Mouse (Mus musculus) left cerebral cortex, adult 2 months (tissue): ENCODE measurements around the gene Junb. TPM values are rescaled to one million over a fixed set of nuclear protein-coding genes. Genes with fewer than 3 reads are reported as not detected.

Source experiments
- DNase-seq, 2 experiments: peaks; one replicate each; pipeline ENCODE4 v3.0.0; 2021 to 2022; ENCODE audit warnings: low spot score in 2 of 2, mixed read lengths in 1 of 2; ENCODE audit errors: extremely low spot score in 1 of 2
- H3K27ac ChIP-seq: fragments of 200-600 bp; 2 replicates; pipeline ENCODE4 v1.8.1; 2022
- H3K4me3 ChIP-seq: fragments of 200-600 bp; 2 replicates; pipeline ENCODE4 v1.8.1; 2022
- CTCF ChIP-seq: fragments of 200-600 bp; IDR thresholded peaks from 2 replicates; pipeline ENCODE4 v1.8.1; 2022; ENCODE audit warnings: antibody characterized with exemption, mild to moderate bottlenecking, moderate library complexity
- intact Hi-C: fragments of 180-260 bp; cut with DNase I; formaldehyde crosslinking; loops from one replicate; pipeline ENCODE4 v1.15.1; 2025
- microRNA-seq, 2 experiments: library from miRNA; unstranded; fragments of <30 nt; microRNA quantifications; one replicate each; pipeline ENCODE4 v1.2.0; 2021
- total RNA-seq, 2 experiments: library from RNA; stranded (reverse); gene quantifications; 2 replicates each; pipeline ENCODE4 v1.2.3; 2021

Gene Junb
- total RNA-seq, 2 experiments from 2014 or later: 99.5 to 145 TPM

DNA sequence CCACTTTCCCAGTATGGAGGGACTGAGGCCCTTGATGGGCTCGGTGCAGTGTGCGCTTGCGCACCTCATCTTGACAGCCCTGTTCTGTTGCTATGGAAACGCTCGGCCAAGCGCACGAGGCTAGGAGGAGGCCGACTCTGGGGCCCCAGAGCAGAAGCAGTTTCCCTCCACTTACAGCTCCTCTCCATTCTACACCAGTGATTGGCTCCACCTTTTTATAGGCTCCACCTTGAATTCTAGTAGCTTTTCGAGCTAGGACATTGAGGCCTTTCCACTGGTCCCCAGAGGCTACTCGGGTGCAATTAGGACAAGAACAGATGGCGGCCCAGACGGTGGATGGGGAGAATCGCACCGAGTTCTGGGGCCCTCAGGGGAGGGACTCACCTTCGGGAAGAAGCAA is 43.7 kb downstream of the Junb start:
- intact Hi-C loops: no loop called here
- DNase-seq: peak; percentile 42 to 46
- peak overlapping the region; percentile 89 for H3K4me3 ChIP-seq

DNA sequence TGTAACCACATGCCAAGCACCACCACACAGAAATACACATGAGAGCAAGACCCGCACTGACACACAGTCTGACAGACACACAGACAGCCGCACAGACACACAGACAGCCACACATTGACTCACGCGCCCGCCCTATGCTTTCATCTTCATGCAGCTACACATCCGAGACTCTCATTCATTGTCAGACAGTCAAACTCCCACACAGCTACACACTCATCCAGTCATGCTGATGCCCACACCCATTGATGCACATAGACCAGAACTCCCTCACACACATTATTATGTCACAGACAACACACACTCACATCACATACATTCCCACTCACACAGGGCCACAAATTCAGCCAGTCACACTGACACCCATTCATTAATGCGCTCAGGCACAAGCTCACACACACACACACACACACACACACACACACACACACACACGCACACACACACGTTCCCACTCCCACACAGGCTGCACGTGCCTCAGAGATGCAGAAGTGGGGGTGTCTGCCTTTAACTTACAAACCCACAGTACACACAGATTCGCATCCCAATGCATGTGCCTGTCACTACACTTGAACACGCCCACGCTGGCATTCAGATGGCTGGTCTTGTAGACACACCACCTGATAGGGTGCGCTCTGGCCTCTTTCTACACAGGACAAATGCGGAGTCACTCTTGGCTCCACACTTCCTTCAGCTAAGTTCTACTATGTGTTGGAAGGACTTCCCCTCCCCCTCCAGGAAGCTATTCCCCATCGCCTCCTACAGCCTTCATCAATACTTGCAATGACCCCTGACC is 44.6 kb downstream of the Junb start:
- Histone ChIP-seq H3K4me3 (peak overlapping the region; percentile 89), H3K27ac (no peak overlapping the region)
- DNase-seq: peak; percentile 31 to 34
- no peak for TF ChIP-seq CTCF
- intact Hi-C loops: no loop called here

More for the DNA sequence above, 43.7 kb downstream of the Junb start:
- no peak for TF ChIP-seq CTCF
- peak overlapping the region; percentile 40; the same call in 1 of the 2 replicates for H3K27ac ChIP-seq

DNA sequence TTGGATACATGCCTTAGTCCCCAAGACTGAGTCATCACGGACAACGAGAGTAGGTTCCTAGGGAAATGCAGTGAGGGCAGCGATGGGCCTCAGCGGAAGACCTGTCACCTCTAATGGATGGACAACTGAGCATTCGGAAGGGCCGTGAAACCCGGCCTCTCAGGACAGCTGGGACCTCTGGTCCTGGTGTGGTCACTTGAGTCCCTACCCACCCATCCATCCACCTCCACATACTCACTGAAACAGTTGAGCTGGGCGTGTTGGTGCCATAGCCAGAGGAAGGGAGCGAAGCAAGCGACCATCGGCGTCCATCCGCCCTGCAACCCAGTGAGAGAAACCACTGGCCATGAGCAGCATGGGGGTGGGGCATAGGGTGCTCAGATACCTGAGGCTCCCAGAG is 47.9 kb downstream of the Junb start:
- intact Hi-C loops: no loop called here
- no peak overlapping the region for H3K4me3 ChIP-seq
- no peak for DNase-seq
- no peak for TF ChIP-seq CTCF
- H3K27ac ChIP-seq: no peak overlapping the region

DNA sequence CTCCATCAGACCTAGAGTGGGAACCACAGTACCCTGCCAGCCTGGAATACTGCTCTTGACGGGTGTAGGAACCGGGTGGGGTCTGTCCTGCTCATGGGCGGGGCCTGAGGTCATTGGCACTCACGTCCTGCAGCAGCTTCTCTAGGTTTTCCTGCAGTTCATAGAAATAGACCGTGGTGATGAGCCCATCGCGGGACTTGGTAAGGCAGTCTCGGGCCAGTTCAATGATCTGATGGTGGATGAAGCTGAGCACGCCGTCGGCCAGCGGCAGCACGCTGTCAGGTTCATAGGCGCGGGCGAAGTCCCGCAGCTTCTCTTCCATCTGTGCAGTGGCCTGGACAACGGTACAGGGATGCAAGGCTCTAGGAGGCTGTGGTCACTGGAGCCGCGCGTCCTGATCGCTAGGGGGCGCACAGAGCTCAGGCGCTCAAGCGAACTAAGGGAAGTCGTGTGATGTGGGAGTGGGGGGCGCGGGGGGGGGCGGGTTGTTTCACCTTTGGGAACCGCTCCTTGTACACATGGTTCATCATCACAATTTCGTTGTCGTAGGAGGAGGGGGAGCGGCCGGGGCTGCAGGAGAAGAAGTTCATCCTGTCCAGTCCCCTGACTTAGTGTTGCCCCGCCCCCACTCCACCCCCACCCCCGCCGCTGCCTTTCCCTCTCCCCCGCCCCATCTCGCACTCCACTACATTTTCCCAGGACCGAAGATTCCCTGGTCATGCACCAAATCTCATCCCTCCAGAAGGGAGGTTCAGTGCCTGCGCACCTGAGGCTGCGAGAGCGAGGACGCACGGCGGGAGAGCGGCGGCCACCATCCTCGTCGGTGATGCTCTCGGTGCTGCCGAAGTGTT is 49.8 kb downstream of the Junb start:
- peak; percentile 71 to 77 for DNase-seq
- intact Hi-C loops: loop anchor here (2.0 kb wide), 1 partner anchor 28 kb away; no protein-coding TSS in a partner anchor
- peak overlapping the region; percentile 21; the same call in 1 of the 2 replicates for H3K4me3 ChIP-seq
- no peak overlapping the region for H3K27ac ChIP-seq
- peak; percentile 71 for TF ChIP-seq CTCF

DNA sequence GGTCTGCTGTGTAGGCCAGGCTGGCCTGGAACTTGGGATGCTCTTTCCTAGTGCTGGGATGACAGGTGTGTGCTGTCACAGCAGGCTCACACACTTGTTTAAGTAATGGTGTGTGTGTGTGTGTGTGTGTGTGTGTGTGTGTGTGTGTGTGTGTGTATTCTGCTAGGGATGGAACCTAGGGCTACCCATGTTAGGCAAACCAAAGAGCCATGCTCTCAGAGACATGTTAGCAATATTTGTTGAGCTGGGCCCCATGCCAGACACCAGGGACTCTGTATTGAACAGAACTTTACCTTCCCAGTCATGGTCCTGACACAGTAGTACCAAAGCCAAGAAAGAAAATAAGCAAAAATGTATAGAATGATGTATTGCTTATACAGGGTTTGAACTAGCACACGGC is 51.0 kb downstream of the Junb start:
- Histone ChIP-seq H3K4me3 (no peak overlapping the region), H3K27ac (no peak overlapping the region)
- no peak for DNase-seq
- intact Hi-C loops: no loop called here
- TF ChIP-seq CTCF: no peak

DNA sequence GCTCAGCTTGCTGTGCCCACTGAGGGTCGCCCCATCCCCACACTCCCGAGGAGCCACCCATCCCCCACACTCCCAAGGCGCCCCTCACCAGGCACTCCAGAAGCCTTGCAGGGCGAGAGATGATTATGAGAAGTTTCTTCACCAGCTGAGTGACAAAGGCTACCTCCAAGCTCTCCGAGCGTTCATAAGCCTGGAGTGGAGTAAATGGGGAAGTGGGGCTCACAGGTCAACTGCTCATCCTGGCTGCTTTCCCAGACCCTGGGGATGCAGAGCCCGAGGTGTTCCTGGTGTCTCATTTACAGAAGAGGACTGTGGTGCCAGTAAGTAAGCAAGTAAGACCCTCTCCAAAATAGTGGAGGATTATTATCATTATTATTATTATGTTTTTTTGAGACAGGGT is 53.0 kb downstream of the Junb start:
- Histone ChIP-seq H3K27ac (no peak overlapping the region), H3K4me3 (no peak overlapping the region)
- TF ChIP-seq CTCF: no peak
- intact Hi-C loops: no loop called here
- DNase-seq: no peak

Small RNA genes lying within 50 kb of the gene (microRNA-seq; reads per million reads assigned to microRNA genes)
- gene Gm24197: 1.2 to 2.9 reads per million in 2 experiments

Other genes with a start within 250 kb of the Junb start
- 100 to 1,000 TPM; 347 to 350 TPM for gene Nfix, start 178.4 kb downstream of the Junb start, total RNA-seq
- gene Dand5, start 155.9 kb downstream of the Junb start, total RNA-seq: 10 to 100 TPM in 1 of 2 experiments, 1 to 10 TPM in 1; 9.7 to 11.1 TPM
- gene Gadd45gip1, start 147.2 kb downstream of the Junb start, total RNA-seq: 10 to 100 TPM; 23.9 to 25.8 TPM
- gene Rad23a, start 138.1 kb downstream of the Junb start, total RNA-seq: 10 to 100 TPM; 77.7 to 77.8 TPM
- gene Calr, start 131.8 kb downstream of the Junb start, total RNA-seq: 100 to 1,000 TPM; 459 to 496 TPM
- 10 to 100 TPM; 49.8 to 50.1 TPM for gene Farsa, start 121.7 kb downstream of the Junb start, total RNA-seq
- gene Syce2, start 106.6 kb downstream of the Junb start, total RNA-seq: 1 to 10 TPM; 7.8 to 8.0 TPM
- gene Gcdh, start 84.8 kb downstream of the Junb start, total RNA-seq: 10 to 100 TPM; 35.6 to 44.1 TPM
- gene Klf1, start 76.8 kb downstream of the Junb start, total RNA-seq: under 1 TPM in 1 of 2 experiments, not detected in 1; 0.23 TPM
- 1 to 10 TPM; 4.3 to 5.1 TPM for gene Dnase2a, start 70.2 kb downstream of the Junb start, total RNA-seq
- gene Mast1, start 41.4 kb downstream of the Junb start, total RNA-seq: 10 to 100 TPM; 89.4 to 95.7 TPM
- 1 to 10 TPM; 1.1 to 1.2 TPM for gene Rtbdn, start 31.7 kb downstream of the Junb start, total RNA-seq
- not detected for gene Gm49661, start 9.3 kb downstream of the Junb start, total RNA-seq
- gene Prdx2, start 9.1 kb downstream of the Junb start, total RNA-seq: 100 to 1,000 TPM; 319 to 333 TPM
- 10 to 100 TPM; 43.4 to 47.3 TPM for gene Rnaseh2a, start 9.0 kb downstream of the Junb start, total RNA-seq
- gene Hook2, start 11.9 kb upstream of the Junb start, total RNA-seq: 10 to 100 TPM; 11.3 to 11.6 TPM
- not detected for gene Best2, start 35.8 kb upstream of the Junb start, total RNA-seq
- gene Asna1, start 46.6 kb upstream of the Junb start, total RNA-seq: 100 to 1,000 TPM; 122 to 124 TPM
- 100 to 1,000 TPM; 124 to 132 TPM for gene Trir, start 48.1 kb upstream of the Junb start, total RNA-seq
- 100 to 1,000 TPM; 146 to 163 TPM for gene Tnpo2, start 58.2 kb upstream of the Junb start, total RNA-seq
- gene Fbxw9, start 81.3 kb upstream of the Junb start, total RNA-seq: 10 to 100 TPM; 21.5 to 25.5 TPM
- gene Gm5741, start 89.3 kb upstream of the Junb start, total RNA-seq: not detected
- gene Dhps, start 93.0 kb upstream of the Junb start, total RNA-seq: 10 to 100 TPM; 66.1 to 68.7 TPM
- gene Wdr83os, start 102.0 kb upstream of the Junb start, total RNA-seq: 10 to 100 TPM; 55.6 to 55.7 TPM
- gene Wdr83, start 102.6 kb upstream of the Junb start, total RNA-seq: 10 to 100 TPM; 25.5 to 27.8 TPM
- gene Man2b1, start 104.6 kb upstream of the Junb start, total RNA-seq: 10 to 100 TPM; 34.7 to 35.9 TPM
- 1 to 10 TPM; 7.0 to 7.9 TPM for gene Zfp791, start 144.4 kb upstream of the Junb start, total RNA-seq
- not detected for gene Cks1brt, start 173.2 kb upstream of the Junb start, total RNA-seq
- gene Olfr371, start 247.3 kb upstream of the Junb start, total RNA-seq: not detected